Mouse (Mus musculus) retina, postnatal 7 days (tissue): ENCODE measurements around the gene Klf14.

Experiments used
- DNase-seq: peaks from one replicate; pipeline ENCODE4 v3.0.0-alpha.2; 2012; ENCODE audit warnings: low read depth, low spot score

The Klf14 gene

DNA sequence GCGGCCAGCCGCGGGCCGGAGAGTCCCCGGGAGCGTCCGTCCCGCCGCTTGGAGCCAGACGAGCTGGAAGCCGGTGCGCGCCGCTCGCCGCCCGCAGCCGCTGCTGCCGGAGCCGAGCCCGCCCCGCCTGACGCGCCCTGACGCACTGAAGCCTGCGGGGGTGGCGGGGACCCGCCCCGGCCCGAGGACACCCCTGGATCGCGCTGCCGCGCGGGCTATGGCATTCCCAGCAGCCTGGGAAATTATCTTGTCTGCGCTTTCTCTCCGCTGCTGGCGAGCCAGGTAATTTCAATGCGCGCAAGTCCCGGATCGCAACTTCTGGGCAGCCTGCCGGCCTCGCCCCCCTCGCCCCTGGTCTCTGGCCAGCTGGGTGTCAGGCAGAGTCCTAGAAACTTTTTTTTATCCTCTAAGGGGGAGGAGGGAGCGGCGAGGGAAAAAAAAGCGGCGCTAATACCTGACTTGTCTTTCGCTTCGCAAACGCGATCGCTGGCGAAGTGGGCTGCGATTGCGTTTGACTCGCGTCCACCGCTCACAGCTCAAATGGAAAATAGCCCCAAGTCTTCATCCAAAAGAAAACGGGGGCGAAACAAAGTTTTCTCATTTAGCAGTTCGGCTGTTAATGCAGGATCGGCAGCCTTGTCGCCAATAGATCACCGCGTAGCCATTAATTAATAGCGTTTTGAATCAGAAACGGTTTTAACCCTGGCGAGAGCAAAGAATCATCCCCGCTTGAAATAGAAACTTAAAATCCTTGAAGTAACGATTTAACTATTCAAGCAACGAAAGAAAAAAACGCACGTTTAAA, at the start of gene Klf14:
Klf14 (minus strand) TSS at position 343 of the 805 bp plus-strand sequence.
- DNase-seq = peak; percentile 30

DNA sequence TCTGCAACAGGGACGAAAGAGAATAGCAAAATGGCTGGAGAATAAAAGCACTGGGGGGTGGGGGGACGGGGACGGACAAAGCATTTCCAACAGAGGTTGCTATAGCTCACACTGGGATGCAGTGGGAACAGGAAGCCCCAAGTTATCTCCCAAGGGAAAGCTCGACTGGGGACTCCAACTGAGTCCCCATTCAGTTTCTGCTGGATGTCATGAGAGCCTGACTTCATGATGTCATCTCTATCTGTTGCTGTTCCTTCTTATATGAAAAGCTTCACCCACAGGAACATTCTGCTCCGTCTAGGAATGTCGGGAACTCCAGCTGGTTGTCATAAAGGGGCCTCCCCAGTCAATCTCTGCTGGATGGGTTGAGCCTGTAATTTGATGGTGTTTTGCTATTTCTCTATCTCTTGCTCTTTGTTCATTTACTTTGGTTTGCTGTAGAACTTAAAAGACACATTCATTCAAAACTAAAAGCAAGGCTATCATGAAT, 47.3 kb upstream of the Klf14 start:
- DNase-seq = no peak

DNA sequence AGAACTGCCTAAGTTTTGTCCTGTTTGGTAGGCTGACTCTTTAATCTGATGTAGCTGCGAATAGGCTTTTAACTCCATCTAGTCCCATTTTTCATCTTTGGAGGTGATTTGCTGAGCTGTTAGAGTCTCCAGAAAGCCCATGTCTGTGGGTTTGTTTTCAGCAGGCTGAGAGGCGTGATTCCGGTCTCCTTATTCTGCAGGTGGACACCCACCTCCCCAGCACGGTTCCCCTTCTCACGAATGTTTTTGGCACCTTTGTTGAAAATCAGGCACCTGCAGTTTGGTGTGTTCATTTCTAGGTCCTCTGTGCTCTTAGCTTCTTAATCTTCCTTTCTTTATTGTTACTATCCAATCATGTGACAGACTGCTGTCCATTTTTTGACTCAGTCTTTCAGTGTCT, 27.5 kb upstream of the Klf14 start:
- no peak for DNase-seq

DNA sequence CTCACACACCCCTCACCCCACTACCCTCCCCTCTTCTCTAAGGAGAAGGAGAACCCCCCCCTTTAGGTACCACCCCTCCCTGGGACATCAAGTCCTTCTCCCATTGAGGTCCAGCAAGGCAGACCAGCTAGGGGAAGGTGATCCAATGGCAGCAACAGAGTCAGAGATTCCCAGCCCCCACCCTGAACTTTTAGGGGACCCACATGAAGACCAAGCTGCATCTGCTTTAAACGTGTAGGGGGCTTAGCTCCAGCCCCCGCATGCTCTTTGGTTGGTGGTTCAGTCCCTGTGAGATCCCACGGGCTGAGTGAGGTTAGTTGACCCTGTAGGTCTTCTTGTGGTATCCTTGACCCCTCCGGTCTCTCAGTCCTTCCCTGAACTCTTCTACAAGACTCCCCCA, 24.1 kb upstream of the Klf14 start:
- DNase-seq = no peak

DNA sequence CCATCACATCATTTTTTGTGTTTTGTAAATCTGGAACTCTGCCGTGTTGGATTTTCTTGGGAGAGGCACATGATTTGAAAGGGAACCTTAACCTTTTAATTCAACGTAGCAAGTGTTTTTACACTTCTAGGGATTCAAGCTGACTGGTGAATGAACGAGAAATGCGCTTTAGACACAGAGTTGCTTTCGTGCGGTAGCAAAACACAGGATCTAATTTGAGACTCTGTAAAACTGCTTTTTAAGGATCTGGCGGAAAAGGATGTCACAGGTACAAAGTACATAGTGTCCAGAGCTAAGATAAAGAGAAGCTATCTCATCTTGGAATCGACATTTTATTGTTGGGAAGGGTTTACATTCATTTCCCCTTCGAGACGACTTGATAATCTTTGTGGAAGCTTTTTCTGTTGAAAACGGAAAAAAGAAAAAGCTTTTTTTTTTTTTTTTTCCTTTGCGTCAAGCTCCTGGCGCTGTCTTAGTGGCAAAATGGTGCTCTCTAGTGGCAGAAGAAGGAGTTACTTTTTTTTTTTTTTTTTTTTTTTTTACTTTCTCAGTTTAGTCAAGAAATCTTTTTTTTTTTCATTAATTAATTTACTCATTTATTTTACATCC, 23.6 kb upstream of the Klf14 start:
- no peak for DNase-seq

DNA sequence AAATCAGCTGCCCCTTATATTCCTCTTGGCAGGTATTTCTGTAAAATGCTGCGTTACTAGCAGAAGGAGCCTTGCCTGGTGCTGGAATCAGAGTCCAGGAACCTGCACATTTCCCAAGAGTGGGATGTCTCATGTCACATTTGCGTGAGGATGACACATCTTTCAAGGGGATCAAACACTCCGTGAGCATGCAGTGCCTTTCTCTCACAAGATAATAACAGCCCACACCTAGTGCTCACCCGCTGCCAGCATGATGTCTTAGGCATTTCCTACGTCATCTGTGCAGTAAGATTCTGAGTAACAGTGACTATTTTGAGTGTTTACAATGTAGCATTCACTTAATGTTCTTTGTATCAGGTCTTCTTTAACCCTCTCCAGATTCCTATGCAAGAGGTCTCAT, 22.5 kb upstream of the Klf14 start:
- no peak for DNase-seq

DNA sequence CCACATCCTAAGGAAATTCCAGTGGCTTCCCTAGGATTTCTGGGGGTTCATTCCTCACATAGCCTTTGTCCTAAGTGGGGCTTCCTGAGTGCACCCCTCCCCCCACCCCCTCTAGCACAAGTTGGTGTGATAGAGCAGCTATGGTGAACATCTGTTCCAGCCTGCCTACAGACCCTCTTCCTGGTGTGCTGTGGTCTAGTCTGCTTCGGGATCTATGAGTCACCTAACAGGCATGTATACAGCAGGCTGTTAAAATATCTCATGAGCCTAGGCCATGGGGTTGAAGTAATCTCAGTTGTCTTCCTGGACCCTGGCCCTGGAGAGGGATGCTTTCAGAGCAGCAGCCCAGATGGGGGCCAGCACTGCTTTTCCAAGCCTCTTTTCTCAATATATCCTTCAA, 19.7 kb upstream of the Klf14 start:
- no peak for DNase-seq

DNA sequence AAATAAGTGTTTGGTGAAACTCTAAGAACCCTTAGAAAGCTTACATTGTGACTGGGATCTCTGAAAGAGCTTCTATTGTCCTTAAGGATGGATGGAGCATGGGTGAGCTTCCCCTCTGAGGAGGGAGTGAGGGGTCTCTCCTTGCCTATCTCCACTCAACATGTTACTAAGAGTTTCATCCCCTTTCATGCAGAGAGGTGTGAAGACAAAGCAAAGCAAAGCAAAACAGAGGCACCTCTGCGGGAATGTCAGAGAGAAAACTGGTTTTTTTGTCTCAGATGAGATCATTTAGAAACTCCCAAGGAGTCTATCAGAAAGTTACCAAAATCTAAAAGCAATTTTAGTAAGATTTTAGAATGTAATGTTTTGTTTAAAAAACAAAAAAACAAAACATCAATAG, 13.2 kb upstream of the Klf14 start:
- no peak for DNase-seq

DNA sequence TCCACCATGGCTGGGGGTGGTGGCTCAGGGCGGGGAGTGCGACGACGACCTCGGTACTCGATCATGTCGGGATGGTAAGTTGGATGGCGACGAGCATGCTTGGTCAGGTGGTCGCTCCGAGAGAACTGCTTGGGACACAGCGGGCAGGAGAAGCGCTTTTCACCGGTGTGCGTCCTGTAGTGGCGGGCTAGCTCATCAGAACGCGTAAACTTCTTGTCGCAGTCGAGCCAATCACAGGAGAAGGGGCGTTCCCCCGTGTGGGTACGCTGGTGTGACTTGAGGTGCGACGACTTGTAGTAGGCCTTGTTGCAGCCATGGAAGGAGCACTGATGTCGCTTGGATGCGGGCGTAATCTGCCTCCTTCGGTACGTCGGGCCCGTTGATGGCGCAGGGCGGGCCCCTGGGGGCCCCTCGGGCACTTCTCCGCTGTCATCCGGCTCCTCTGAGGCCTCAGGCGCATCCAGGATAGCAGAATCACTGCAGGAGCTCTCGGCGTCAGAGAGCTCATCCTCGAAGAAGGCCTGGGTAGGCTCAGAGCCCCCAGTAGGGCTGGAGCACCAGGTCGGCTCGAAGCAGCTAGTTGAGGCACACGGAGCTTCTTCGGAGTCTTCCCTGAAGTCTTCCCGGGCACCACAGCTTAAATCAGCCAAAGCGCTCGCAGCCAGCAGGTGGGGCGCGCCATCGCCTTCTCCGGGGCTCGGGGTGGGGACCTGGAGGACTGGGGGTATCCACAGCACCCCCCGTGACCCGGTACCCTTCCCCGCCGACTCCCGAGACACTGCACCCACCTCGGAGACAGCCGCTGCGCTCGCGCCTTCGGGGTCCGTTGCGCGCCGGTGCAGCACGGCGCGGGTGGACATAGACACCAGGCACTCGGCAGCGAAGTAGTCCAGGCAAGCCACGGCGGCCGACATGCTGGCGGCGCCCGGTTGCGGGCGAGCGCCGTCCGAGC, 818 bp downstream of the Klf14 start:
- no peak for DNase-seq

DNA sequence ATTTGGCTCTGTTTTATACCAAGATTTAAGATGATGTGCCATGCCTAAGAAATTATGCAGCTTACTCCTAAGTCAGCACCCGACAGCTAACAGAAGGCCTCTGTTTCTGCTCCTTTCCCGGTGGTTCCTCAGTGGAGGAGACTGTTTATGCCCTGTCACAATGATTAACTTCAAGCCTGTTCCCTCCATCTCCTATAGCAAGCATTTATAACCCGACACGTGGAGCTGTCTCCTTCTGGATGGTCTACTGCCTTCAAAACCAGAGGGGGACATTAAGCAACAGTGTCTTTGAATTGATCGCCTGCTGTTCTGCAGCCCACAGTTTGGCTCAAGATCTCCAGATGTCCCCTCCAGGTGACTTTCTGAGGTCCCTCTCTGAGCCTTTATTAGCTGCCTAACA, 19.6 kb downstream of the Klf14 start:
- DNase-seq = no peak

DNA sequence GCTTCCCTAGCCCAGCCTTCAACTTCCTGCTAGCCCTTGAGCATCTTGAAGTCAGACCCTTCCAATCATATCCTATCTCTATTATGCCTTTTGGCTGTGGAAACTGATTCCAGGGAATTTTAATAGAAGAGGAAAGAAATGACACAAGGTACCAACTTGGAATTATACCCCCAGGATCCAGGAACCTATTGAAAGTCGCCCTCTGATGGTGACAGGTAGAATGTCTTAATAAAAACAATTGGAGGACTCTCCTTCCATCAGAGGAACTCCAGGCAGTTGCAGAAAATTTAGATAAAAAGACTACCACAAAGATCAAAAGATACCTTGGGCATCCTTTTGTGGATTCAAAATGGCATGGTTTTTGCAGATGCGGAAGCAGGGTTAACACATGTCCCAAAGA, 36.1 kb downstream of the Klf14 start:
- DNase-seq = no peak

DNA sequence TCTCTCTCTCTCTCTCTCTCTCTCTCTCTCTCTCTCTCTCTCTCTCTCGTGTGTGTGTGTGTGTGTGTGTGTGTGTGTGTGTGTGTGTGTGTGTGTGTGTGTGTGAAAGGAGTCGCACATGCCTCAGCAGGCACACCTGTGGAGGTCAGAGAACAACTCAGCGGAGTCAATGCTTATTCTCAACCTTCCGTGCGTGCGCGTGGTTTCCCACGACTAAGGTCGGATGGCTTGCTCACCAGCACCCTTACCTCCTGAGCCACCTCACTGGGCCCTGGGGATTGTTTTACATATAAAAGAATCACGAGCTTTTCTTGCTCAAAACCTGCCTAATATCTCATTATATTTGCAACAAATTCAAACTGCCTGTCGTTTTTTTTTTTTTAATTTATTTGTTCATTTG, 37.1 kb downstream of the Klf14 start:
- no peak for DNase-seq

DNA sequence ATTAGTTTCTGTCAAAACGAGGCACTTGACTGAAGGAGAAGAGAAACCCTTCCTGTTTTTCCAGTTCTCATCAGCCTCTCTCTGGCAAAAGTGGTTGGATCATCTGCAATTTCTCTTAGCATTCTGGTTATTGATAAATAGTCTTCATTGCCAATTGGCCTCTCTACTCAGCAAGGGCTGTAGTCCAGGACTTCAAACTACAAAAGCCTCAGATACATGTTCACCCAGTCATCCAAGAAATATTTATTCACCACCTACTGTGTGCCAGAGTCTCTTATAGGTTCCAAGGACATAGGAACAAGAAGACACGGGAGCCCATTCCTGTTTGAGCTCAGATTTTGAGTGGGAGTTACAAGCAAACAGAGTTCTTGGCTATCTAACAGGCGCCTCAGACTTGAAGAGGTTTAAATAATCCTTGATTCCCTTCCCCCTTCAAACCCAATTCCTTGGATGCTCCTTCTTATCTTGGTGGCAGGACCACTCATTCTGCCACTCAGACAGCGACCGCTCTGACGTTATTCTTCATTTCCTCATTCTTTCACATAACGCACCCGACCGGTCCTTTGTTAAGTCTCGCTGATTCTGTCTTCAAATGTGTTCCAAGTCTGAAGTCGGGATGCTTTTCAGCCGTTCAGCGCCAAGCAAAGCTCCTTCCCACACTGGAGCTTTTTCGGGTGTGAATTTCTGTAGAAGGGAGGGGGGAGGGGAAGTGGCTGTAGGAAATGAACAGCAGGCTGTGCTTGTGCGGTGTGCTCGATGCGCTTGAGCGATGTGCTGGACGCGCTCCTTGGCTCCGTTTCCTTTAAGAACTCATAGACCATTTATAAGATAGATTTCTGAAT, 37.8 kb downstream of the Klf14 start:
- no peak for DNase-seq

DNA sequence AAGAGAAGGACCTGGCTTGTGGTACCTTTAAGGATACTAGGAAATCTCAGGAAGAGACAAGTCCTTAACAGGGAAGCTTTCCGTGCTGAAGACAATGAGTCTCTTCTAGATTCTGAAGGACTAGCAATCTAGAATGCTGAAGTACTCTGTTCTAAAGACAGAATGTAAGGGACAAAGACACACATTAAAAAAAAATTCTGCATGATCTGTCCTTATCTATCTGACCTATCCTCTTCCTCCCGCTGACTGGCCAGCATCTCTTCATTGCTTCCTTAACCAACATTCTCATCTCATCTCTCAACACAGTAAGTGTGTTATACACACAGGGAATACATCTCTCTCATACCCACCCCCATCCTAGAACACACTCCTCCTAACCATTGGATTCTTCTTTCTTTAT, 43.4 kb downstream of the Klf14 start, which contains the start of gene Tsga13:
Tsga13 (minus strand) TSS at position 101 of the 400 bp plus-strand sequence.
- DNase-seq = no peak

DNA sequence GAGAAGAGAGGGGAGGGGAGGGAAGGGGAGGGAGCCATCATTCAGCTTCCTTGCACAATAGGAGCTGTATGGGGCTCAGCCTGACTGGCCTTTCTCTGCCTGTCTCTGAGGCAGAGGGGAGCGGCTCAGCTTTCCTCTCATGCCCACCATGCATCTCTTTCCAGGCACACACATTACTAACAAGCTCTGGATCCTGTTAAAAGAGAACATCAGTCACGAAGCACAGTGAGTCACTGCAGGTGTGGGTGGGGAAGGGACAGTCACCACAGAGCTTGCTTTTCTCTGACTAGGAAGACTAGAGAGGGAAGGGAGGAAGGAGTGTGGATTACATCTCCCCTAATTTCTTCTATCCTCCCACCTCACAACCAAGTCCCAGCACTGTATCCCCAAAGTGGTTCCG, 50.9 kb downstream of the Klf14 start:
- DNase-seq = no peak
